Mouse (Mus musculus): ENCODE measurements around the gene Hbb-bh2. TPM values are rescaled to one million over a fixed set of nuclear protein-coding genes. Genes with fewer than 3 reads are reported as not detected.
"Not testable (repeated sequence)": the region's sequence is repeated elsewhere in the genome, so short reads cannot be mapped to it uniquely, and the experiment has no call there.

Hbb-bh2 gene
- polyA plus RNA-seq, 1 experiment from 2014 or later, result not detected

GRCm38 (mm10) chr7:103844525-103845325, 4.4 kb upstream of the Hbb-bh2 start:
- WGBS, result 62% methylated on average over 2 of the region's 2 CpGs
- Histone ChIP-seq H3K36me3 (no peaks in the 10 kb centered on the region), H3K4me3 (no peak overlapping the region), H3K4me2 (no peak overlapping the region), H3K27ac (no peak overlapping the region), H3K27me3 (no peaks in the 10 kb centered on the region), H3K9ac (no peak overlapping the region), H3K9me3 (no peaks in the 10 kb centered on the region), H3K4me1 (no peaks in the 10 kb centered on the region)
- ATAC-seq (ENCODE audit: insufficient number of reproducible peaks, insufficient read depth, low FRiP score, low TSS enrichment, low read depth), result no peak

GRCm38 (mm10) chr7:103843034-103843433, 2.7 kb upstream of the Hbb-bh2 start, which contains the start of gene Hbb-bh1:
TSS of gene Hbb-bh1 (minus strand) at chr7:103843164.
- Histone ChIP-seq H3K4me2 (no peak within 1 kb of the TSS), H3K36me3 (no peaks in the 10 kb centered on the region), H3K27me3 (no peaks in the 10 kb centered on the region), H3K4me1 (no peaks in the 10 kb centered on the region), H3K9me3 (no peaks in the 10 kb centered on the region), H3K27ac (no peak within 1 kb of the TSS), H3K9ac (no peak within 1 kb of the TSS), H3K4me3 (no peak within 1 kb of the TSS)
- ATAC-seq (ENCODE audit: insufficient number of reproducible peaks, insufficient read depth, low FRiP score, low TSS enrichment, low read depth), result no peak
- WGBS, result 84% methylated on average over 2 of the region's 2 CpGs

- Histone ChIP-seq H3K9me3 (no peaks in the 10 kb centered on the region), H3K27me3 (no peaks in the 10 kb centered on the region), H3K4me3 (no peak within 1 kb of the TSS), H3K9ac (no peak within 1 kb of the TSS), H3K4me2 (no peak within 1 kb of the TSS), H3K27ac (no peak within 1 kb of the TSS), H3K36me3 (no peaks in the 10 kb centered on the region), H3K4me1 (no peaks in the 10 kb centered on the region)
- 94% methylated on average over 4 of the region's 4 CpGs for WGBS
- no peak for ATAC-seq (ENCODE audit: insufficient number of reproducible peaks, insufficient read depth, low FRiP score, low TSS enrichment, low read depth)
Observed at GRCm38 (mm10) chr7:103827808-103828207, 12.5 kb downstream of the Hbb-bh2 start, which contains the start of gene Hbb-bs. TSS of gene Hbb-bs (minus strand) at chr7:103828096.

- not testable (repeated sequence) for H3K36me3 ChIP-seq; H3K27ac ChIP-seq; H3K4me1 ChIP-seq; ATAC-seq (ENCODE audit: insufficient number of reproducible peaks, insufficient read depth, low FRiP score, low TSS enrichment, low read depth); H3K9me3 ChIP-seq; H3K9ac ChIP-seq; H3K27me3 ChIP-seq; H3K4me3 ChIP-seq; H3K4me2 ChIP-seq
- WGBS, result no CpG with 5 or more reads among the region's 2 CpGs
Observed at GRCm38 (mm10) chr7:103827139-103827538, 13.2 kb downstream of the Hbb-bh2 start.

GRCm38 (mm10) chr7:103826255-103826887, 13.9 kb downstream of the Hbb-bh2 start:
- H3K9me3 ChIP-seq, result no peaks in the 10 kb centered on the region
- 48% methylated on average over 3 of the region's 3 CpGs for WGBS
- no peak for ATAC-seq (ENCODE audit: insufficient number of reproducible peaks, insufficient read depth, low FRiP score, low TSS enrichment, low read depth)

GRCm38 (mm10) chr7:103825536-103826254, 14.6 kb downstream of the Hbb-bh2 start:
- no peaks in the 10 kb centered on the region for H3K9me3 ChIP-seq
- no peak overlapping the region for H3K4me2 ChIP-seq
- 87% methylated on average over 3 of the region's 3 CpGs for WGBS
- H3K27ac ChIP-seq, result no peak overlapping the region
- no peaks in the 10 kb centered on the region for H3K36me3 ChIP-seq
- ATAC-seq (ENCODE audit: insufficient number of reproducible peaks, insufficient read depth, low FRiP score, low TSS enrichment, low read depth), result no peak
- H3K9ac ChIP-seq, result no peak overlapping the region
- no peaks in the 10 kb centered on the region for H3K27me3 ChIP-seq
- H3K4me3 ChIP-seq, result no peak overlapping the region
- no peaks in the 10 kb centered on the region for H3K4me1 ChIP-seq

More at GRCm38 (mm10) chr7:103826255-103826887, 13.9 kb downstream of the Hbb-bh2 start:
- no peak overlapping the region for H3K27ac ChIP-seq
- no peaks in the 10 kb centered on the region for H3K36me3 ChIP-seq
- H3K4me2 ChIP-seq, result no peak overlapping the region
- H3K4me3 ChIP-seq, result no peak overlapping the region
- no peak overlapping the region for H3K9ac ChIP-seq
- H3K27me3 ChIP-seq, result no peaks in the 10 kb centered on the region
- no peaks in the 10 kb centered on the region for H3K4me1 ChIP-seq

- no peak for ATAC-seq (ENCODE audit: insufficient number of reproducible peaks, insufficient read depth, low FRiP score, low TSS enrichment, low read depth)
- H3K4me1 ChIP-seq, result no peaks in the 10 kb centered on the region
- H3K9ac ChIP-seq, result no peak overlapping the region
- H3K4me2 ChIP-seq, result no peak overlapping the region
- H3K27me3 ChIP-seq, result no peaks in the 10 kb centered on the region
- H3K27ac ChIP-seq, result no peak overlapping the region
- H3K36me3 ChIP-seq, result no peaks in the 10 kb centered on the region
- whole genome bisulfite sequencing, result 76% methylated on average over 2 of the region's 2 CpGs
- H3K4me3 ChIP-seq, result no peak overlapping the region
- H3K9me3 ChIP-seq, result no peaks in the 10 kb centered on the region
Observed at GRCm38 (mm10) chr7:103824597-103824996, 15.7 kb downstream of the Hbb-bh2 start.

- H3K27ac ChIP-seq; ATAC-seq (ENCODE audit: insufficient number of reproducible peaks, insufficient read depth, low FRiP score, low TSS enrichment, low read depth); H3K4me3 ChIP-seq: not testable (repeated sequence)
Observed at GRCm38 (mm10) chr7:103815085-103815484, 25.2 kb downstream of the Hbb-bh2 start.

GRCm38 (mm10) chr7:103813766-103814165, 26.6 kb downstream of the Hbb-bh2 start, which contains the start of gene Hbb-bt:
TSS of gene Hbb-bt (minus strand) at chr7:103813996.
- no peak within 1 kb of the TSS for H3K4me3 ChIP-seq
- no peak within 1 kb of the TSS for H3K4me2 ChIP-seq
- no peaks in the 10 kb centered on the region for H3K27me3 ChIP-seq
- no peak within 1 kb of the TSS for H3K9ac ChIP-seq
- ATAC-seq (ENCODE audit: insufficient number of reproducible peaks, insufficient read depth, low FRiP score, low TSS enrichment, low read depth), result no peak
- 90% methylated on average over 3 of the region's 3 CpGs for WGBS
- no peak within 1 kb of the TSS for H3K27ac ChIP-seq
- no peaks in the 10 kb centered on the region for H3K9me3 ChIP-seq
- no peaks in the 10 kb centered on the region for H3K4me1 ChIP-seq
- no peaks in the 10 kb centered on the region for H3K36me3 ChIP-seq

More at GRCm38 (mm10) chr7:103815085-103815484, 25.2 kb downstream of the Hbb-bh2 start:
- H3K4me2 ChIP-seq, H3K9me3 ChIP-seq, H3K36me3 ChIP-seq, H3K4me1 ChIP-seq, H3K9ac ChIP-seq, H3K27me3 ChIP-seq: not testable (repeated sequence)
- WGBS, result 67% methylated on average over 1 of the region's 2 CpGs

GRCm38 (mm10) chr7:103813152-103813551, 27.2 kb downstream of the Hbb-bh2 start:
- not testable (repeated sequence) for H3K4me1 ChIP-seq; H3K9ac ChIP-seq; H3K27me3 ChIP-seq; H3K9me3 ChIP-seq; H3K27ac ChIP-seq; H3K4me2 ChIP-seq; H3K4me3 ChIP-seq; ATAC-seq (ENCODE audit: insufficient number of reproducible peaks, insufficient read depth, low FRiP score, low TSS enrichment, low read depth); H3K36me3 ChIP-seq
- no CpG with 5 or more reads among the region's 3 CpGs for WGBS

- Histone ChIP-seq H3K27me3 (no peaks in the 10 kb centered on the region), H3K27ac (no peak overlapping the region), H3K9ac (no peak overlapping the region), H3K36me3 (no peaks in the 10 kb centered on the region), H3K4me2 (no peak overlapping the region), H3K9me3 (no peaks in the 10 kb centered on the region), H3K4me3 (no peak overlapping the region), H3K4me1 (no peaks in the 10 kb centered on the region)
- WGBS, result 67% methylated on average over 1 of the region's 1 CpGs
- no peak for ATAC-seq (ENCODE audit: insufficient number of reproducible peaks, insufficient read depth, low FRiP score, low TSS enrichment, low read depth)
Observed at GRCm38 (mm10) chr7:103812174-103812573, 28.1 kb downstream of the Hbb-bh2 start.

Data from embryonic facial prominence, embryonic 13.5 days (tissue).